Mouse (Mus musculus) adrenal gland, adult 18-20 months (tissue): ENCODE results near the gene Phf21b. TPM values are rescaled to one million over a fixed set of nuclear protein-coding genes. Genes with fewer than 3 reads are reported as not detected.

Source experiments
- DNase-seq, 2 experiments: peaks; one replicate each; pipeline ENCODE4 v3.0.0; 2021 to 2022; ENCODE audit warnings: low spot score in 2 of 2
- total RNA-seq, 2 experiments: library from RNA; stranded (reverse); gene quantifications; 1 replicate in 1 of 2; 2 replicates in 1 of 2; pipeline ENCODE4 v1.2.3; 2021

Phf21b gene
- total RNA-seq, 2 experiments from 2014 or later = 1.6 to 2.3 TPM

- no peak for DNase-seq
Measured at GRCm38 (mm10) chr15:84850321-84850720, 5.5 kb downstream of the Phf21b start.

GRCm38 (mm10) chr15:84846216-84846615 lies 9.6 kb downstream of the Phf21b start:
- DNase-seq = no peak

GRCm38 (mm10) chr15:84844831-84845230 lies 11.0 kb downstream of the Phf21b start:
- no peak for DNase-seq

- DNase-seq = no peak
Measured at GRCm38 (mm10) chr15:84843034-84843433, 12.8 kb downstream of the Phf21b start.

- DNase-seq = no peak
Measured at GRCm38 (mm10) chr15:84841925-84842821, 13.7 kb downstream of the Phf21b start.

- DNase-seq = no peak
Measured at GRCm38 (mm10) chr15:84840560-84840959, 15.3 kb downstream of the Phf21b start.

- no peak for DNase-seq
Measured at GRCm38 (mm10) chr15:84839521-84839920, 16.3 kb downstream of the Phf21b start.

GRCm38 (mm10) chr15:84837896-84838295 lies 18.0 kb downstream of the Phf21b start:
- no peak for DNase-seq

- peak; percentile 84 to 85 for DNase-seq
Measured at GRCm38 (mm10) chr15:84829416-84829815, 26.4 kb downstream of the Phf21b start.

GRCm38 (mm10) chr15:84828603-84829002 lies 27.2 kb downstream of the Phf21b start:
- no peak for DNase-seq

- DNase-seq = no peak
Measured at GRCm38 (mm10) chr15:84823086-84823485, 32.8 kb downstream of the Phf21b start.

GRCm38 (mm10) chr15:84820811-84821210 lies 35.0 kb downstream of the Phf21b start:
- DNase-seq = no peak

GRCm38 (mm10) chr15:84818284-84818683 lies 37.6 kb downstream of the Phf21b start:
- DNase-seq = no peak

- no peak for DNase-seq
Measured at GRCm38 (mm10) chr15:84817589-84817988, 38.3 kb downstream of the Phf21b start.

GRCm38 (mm10) chr15:84815171-84815570 lies 40.7 kb downstream of the Phf21b start:
- no peak for DNase-seq

GRCm38 (mm10) chr15:84812831-84813357 lies 43.0 kb downstream of the Phf21b start:
- DNase-seq = no peak

- peak in 1 of 2 experiments; percentile 7 for DNase-seq
Measured at GRCm38 (mm10) chr15:84811126-84811525, 44.7 kb downstream of the Phf21b start.

GRCm38 (mm10) chr15:84809275-84809952 lies 46.4 kb downstream of the Phf21b start:
- DNase-seq = no peak

- DNase-seq = peak; percentile 73 to 76
Measured at GRCm38 (mm10) chr15:84803685-84804084, 52.2 kb downstream of the Phf21b start.

- no peak for DNase-seq
Measured at GRCm38 (mm10) chr15:84800132-84800531, 55.7 kb downstream of the Phf21b start.

- no peak for DNase-seq
Measured at GRCm38 (mm10) chr15:84793649-84794048, 62.2 kb downstream of the Phf21b start.

- DNase-seq = no peak
Measured at GRCm38 (mm10) chr15:84787161-84787560, 68.7 kb downstream of the Phf21b start.
